Mouse (Mus musculus): ENCODE measurements around the gene Dkk3. TPM values are rescaled to one million over a fixed set of nuclear protein-coding genes. Genes with fewer than 3 reads are reported as not detected.
"Not testable (repeated sequence)": the region's sequence is repeated elsewhere in the genome, so short reads cannot be mapped to it uniquely, and the experiment has no call there.

Gene Dkk3
- polyA plus RNA-seq, 1 experiment from 2014 or later: 16.5 TPM

- Histone ChIP-seq H3K4me1 (ENCODE audit: control insufficient read depth, insufficient read depth, low read length) (no peaks in the 10 kb centered on the region), H3K9ac (replicated peaks; ENCODE audit: low read depth, low read length) (no peak overlapping the region), H3K27ac (ENCODE audit: low read depth, low read length) (no peak overlapping the region), H3K4me3 (ENCODE audit: low read depth, low read length) (no peak overlapping the region), H3K4me2 (ENCODE audit: low read depth, low read length) (no peak overlapping the region), H3K36me3 (ENCODE audit: control insufficient read depth, insufficient read depth, low read length) (no peaks in the 10 kb centered on the region), H3K27me3 (ENCODE audit: control insufficient read depth, insufficient read depth, low read length) (no peaks in the 10 kb centered on the region), H3K9me3 (ENCODE audit: control insufficient read depth, low read length) (no peaks in the 10 kb centered on the region)
- 86% methylated on average over 7 of the region's 7 CpGs for WGBS
- ATAC-seq (ENCODE audit: low read depth): no peak
Observed at GRCm38 (mm10) chr7:112119248-112119647, 39.6 kb downstream of the Dkk3 start.

GRCm38 (mm10) chr7:112118086-112118485 lies 40.8 kb downstream of the Dkk3 start:
- WGBS: 86% methylated on average over 7 of the region's 7 CpGs
- H3K9me3 ChIP-seq (ENCODE audit: control insufficient read depth, low read length): no peaks in the 10 kb centered on the region
- H3K9ac ChIP-seq (replicated peaks; ENCODE audit: low read depth, low read length): no peak overlapping the region
- H3K4me3 ChIP-seq (ENCODE audit: low read depth, low read length): no peak overlapping the region
- no peaks in the 10 kb centered on the region for H3K27me3 ChIP-seq (ENCODE audit: control insufficient read depth, insufficient read depth, low read length)
- no peak for ATAC-seq (ENCODE audit: low read depth)
- H3K4me2 ChIP-seq (ENCODE audit: low read depth, low read length): no peak overlapping the region
- no peak overlapping the region for H3K27ac ChIP-seq (ENCODE audit: low read depth, low read length)
- no peaks in the 10 kb centered on the region for H3K36me3 ChIP-seq (ENCODE audit: control insufficient read depth, insufficient read depth, low read length)
- no peaks in the 10 kb centered on the region for H3K4me1 ChIP-seq (ENCODE audit: control insufficient read depth, insufficient read depth, low read length)

- Histone ChIP-seq H3K36me3 (ENCODE audit: control insufficient read depth, insufficient read depth, low read length) (no peaks in the 10 kb centered on the region), H3K4me1 (ENCODE audit: control insufficient read depth, insufficient read depth, low read length) (no peaks in the 10 kb centered on the region), H3K9me3 (ENCODE audit: control insufficient read depth, low read length) (no peaks in the 10 kb centered on the region), H3K9ac (replicated peaks; ENCODE audit: low read depth, low read length) (no peak overlapping the region), H3K4me2 (ENCODE audit: low read depth, low read length) (no peak overlapping the region), H3K4me3 (ENCODE audit: low read depth, low read length) (no peak overlapping the region), H3K27ac (ENCODE audit: low read depth, low read length) (no peak overlapping the region), H3K27me3 (ENCODE audit: control insufficient read depth, insufficient read depth, low read length) (no peaks in the 10 kb centered on the region)
- ATAC-seq (ENCODE audit: low read depth): no peak
- 86% methylated on average over 7 of the region's 7 CpGs for WGBS
Observed at GRCm38 (mm10) chr7:112117501-112117900, 41.4 kb downstream of the Dkk3 start.

- Histone ChIP-seq H3K4me3 (ENCODE audit: low read depth, low read length) (no peak overlapping the region), H3K36me3 (ENCODE audit: control insufficient read depth, insufficient read depth, low read length) (peaks cover 32% of the 10 kb centered on the region), H3K27me3 (ENCODE audit: control insufficient read depth, insufficient read depth, low read length) (no peaks in the 10 kb centered on the region), H3K9me3 (ENCODE audit: control insufficient read depth, low read length) (no peaks in the 10 kb centered on the region), H3K9ac (replicated peaks; ENCODE audit: low read depth, low read length) (no peak overlapping the region), H3K4me1 (ENCODE audit: control insufficient read depth, insufficient read depth, low read length) (no peaks in the 10 kb centered on the region), H3K4me2 (ENCODE audit: low read depth, low read length) (no peak overlapping the region), H3K27ac (ENCODE audit: low read depth, low read length) (no peak overlapping the region)
- WGBS: 91% methylated on average over 19 of the region's 19 CpGs
- ATAC-seq (ENCODE audit: low read depth): no peak
Observed at GRCm38 (mm10) chr7:112110638-112111372, 48.1 kb downstream of the Dkk3 start.

- Histone ChIP-seq H3K4me2 (ENCODE audit: low read depth, low read length) (no peak overlapping the region), H3K9ac (replicated peaks; ENCODE audit: low read depth, low read length) (no peak overlapping the region), H3K27me3 (ENCODE audit: control insufficient read depth, insufficient read depth, low read length) (no peaks in the 10 kb centered on the region), H3K4me3 (ENCODE audit: low read depth, low read length) (no peak overlapping the region), H3K9me3 (ENCODE audit: control insufficient read depth, low read length) (no peaks in the 10 kb centered on the region), H3K4me1 (ENCODE audit: control insufficient read depth, insufficient read depth, low read length) (no peaks in the 10 kb centered on the region), H3K36me3 (ENCODE audit: control insufficient read depth, insufficient read depth, low read length) (peaks cover 46% of the 10 kb centered on the region), H3K27ac (ENCODE audit: low read depth, low read length) (no peak overlapping the region)
- ATAC-seq (ENCODE audit: low read depth): no peak
Observed at GRCm38 (mm10) chr7:112108757-112109156, 50.1 kb downstream of the Dkk3 start.

GRCm38 (mm10) chr7:112103816-112104215 lies 55.0 kb downstream of the Dkk3 start:
- WGBS: 88% methylated on average over 5 of the region's 5 CpGs
- Histone ChIP-seq H3K9me3 (ENCODE audit: control insufficient read depth, low read length) (no peaks in the 10 kb centered on the region), H3K36me3 (ENCODE audit: control insufficient read depth, insufficient read depth, low read length) (peaks cover 38% of the 10 kb centered on the region), H3K27me3 (ENCODE audit: control insufficient read depth, insufficient read depth, low read length) (no peaks in the 10 kb centered on the region), H3K27ac (ENCODE audit: low read depth, low read length) (no peak overlapping the region), H3K4me3 (ENCODE audit: low read depth, low read length) (no peak overlapping the region), H3K4me1 (ENCODE audit: control insufficient read depth, insufficient read depth, low read length) (no peaks in the 10 kb centered on the region), H3K9ac (replicated peaks; ENCODE audit: low read depth, low read length) (no peak overlapping the region), H3K4me2 (ENCODE audit: low read depth, low read length) (no peak overlapping the region)
- no peak for ATAC-seq (ENCODE audit: low read depth)

- no peak overlapping the region for H3K9ac ChIP-seq (replicated peaks; ENCODE audit: low read depth, low read length)
- 92% methylated on average over 5 of the region's 5 CpGs for WGBS
- no peak for ATAC-seq (ENCODE audit: low read depth)
- no peaks in the 10 kb centered on the region for H3K9me3 ChIP-seq (ENCODE audit: control insufficient read depth, low read length)
- peaks cover 32% of the 10 kb centered on the region for H3K36me3 ChIP-seq (ENCODE audit: control insufficient read depth, insufficient read depth, low read length)
- no peaks in the 10 kb centered on the region for H3K4me1 ChIP-seq (ENCODE audit: control insufficient read depth, insufficient read depth, low read length)
- no peak overlapping the region for H3K27ac ChIP-seq (ENCODE audit: low read depth, low read length)
- H3K27me3 ChIP-seq (ENCODE audit: control insufficient read depth, insufficient read depth, low read length): no peaks in the 10 kb centered on the region
- no peak overlapping the region for H3K4me3 ChIP-seq (ENCODE audit: low read depth, low read length)
- H3K4me2 ChIP-seq (ENCODE audit: low read depth, low read length): no peak overlapping the region
Observed at GRCm38 (mm10) chr7:112102933-112103332, 55.9 kb downstream of the Dkk3 start.

GRCm38 (mm10) chr7:112100887-112101286 lies 58.0 kb downstream of the Dkk3 start:
- Histone ChIP-seq H3K4me1 (ENCODE audit: control insufficient read depth, insufficient read depth, low read length) (no peaks in the 10 kb centered on the region), H3K36me3 (ENCODE audit: control insufficient read depth, insufficient read depth, low read length) (peaks cover 26% of the 10 kb centered on the region), H3K9me3 (ENCODE audit: control insufficient read depth, low read length) (no peaks in the 10 kb centered on the region), H3K9ac (replicated peaks; ENCODE audit: low read depth, low read length) (no peak overlapping the region), H3K27ac (ENCODE audit: low read depth, low read length) (no peak overlapping the region), H3K4me2 (ENCODE audit: low read depth, low read length) (no peak overlapping the region), H3K27me3 (ENCODE audit: control insufficient read depth, insufficient read depth, low read length) (no peaks in the 10 kb centered on the region), H3K4me3 (ENCODE audit: low read depth, low read length) (no peak overlapping the region)
- 96% methylated on average over 2 of the region's 2 CpGs for WGBS
- no peak for ATAC-seq (ENCODE audit: low read depth)

- H3K4me1 ChIP-seq (ENCODE audit: control insufficient read depth, insufficient read depth, low read length); ATAC-seq (ENCODE audit: low read depth); H3K4me3 ChIP-seq (ENCODE audit: low read depth, low read length); H3K4me2 ChIP-seq (ENCODE audit: low read depth, low read length); H3K27me3 ChIP-seq (ENCODE audit: control insufficient read depth, insufficient read depth, low read length); H3K9ac ChIP-seq (replicated peaks; ENCODE audit: low read depth, low read length); H3K9me3 ChIP-seq (ENCODE audit: control insufficient read depth, low read length); H3K27ac ChIP-seq (ENCODE audit: low read depth, low read length): not testable (repeated sequence)
- WGBS: 89% methylated on average over 4 of the region's 4 CpGs
- peaks cover 47% of the 10 kb centered on the region; the same call in 1 of the 2 replicates for H3K36me3 ChIP-seq (ENCODE audit: control insufficient read depth, insufficient read depth, low read length)
Observed at GRCm38 (mm10) chr7:112094923-112095322, 63.9 kb downstream of the Dkk3 start.

Measured in neural tube, embryonic 14.5 days (tissue).